Mouse (Mus musculus) embryonic facial prominence, embryonic 10.5 days (tissue): Measurements from ENCODE around the gene Ranbp6. TPM values are rescaled to one million over a fixed set of nuclear protein-coding genes. Genes with fewer than 3 reads are reported as not detected.
A peak's percentile ranks its signal among the peaks of the same experiment; 100 is the strongest.

Experiments used
- DNase-seq: peaks from one replicate; pipeline ENCODE4 v3.0.0-alpha.2; 2017; ENCODE audit warnings: low spot score
- H3K27ac ChIP-seq: fragments of 300-500 bp; sonication (generic); replicated peaks from 2 replicates; pipeline ENCODE4 v1.5.1; 2016; ENCODE audit warnings: mild to moderate bottlenecking
- H3K27me3 ChIP-seq: fragments of 300-500 bp; sonication (generic); replicated peaks from 2 replicates; pipeline ENCODE4 v1.6.1; 2016; ENCODE audit warnings: low read depth, mild to moderate bottlenecking; ENCODE audit not compliant: poor library complexity, severe bottlenecking
- H3K36me3 ChIP-seq: fragments of 300-500 bp; sonication (generic); replicated peaks from 2 replicates; pipeline ENCODE4 v1.6.1; 2016; ENCODE audit warnings: mild to moderate bottlenecking, moderate library complexity
- H3K4me1 ChIP-seq: fragments of 300-500 bp; sonication (generic); 2 replicates; pipeline ENCODE4 v1.6.1; 2016
- H3K4me3 ChIP-seq: fragments of 300-500 bp; sonication (generic); 2 replicates; pipeline ENCODE4 v1.5.1; 2016; ENCODE audit warnings: mild to moderate bottlenecking, moderate library complexity
- H3K9me3 ChIP-seq: fragments of 300-500 bp; sonication (generic); 2 replicates; pipeline ENCODE4 v1.6.1; 2016; ENCODE audit warnings: mild to moderate bottlenecking
- WGBS: fragments of 180-500 bp; shearing (Covaris S2); methylation state at CpG from one replicate; pipeline ENCODE4 v1.1.7; 2016; 5-methylcytosine and 5-hydroxymethylcytosine counted together
- polyA plus RNA-seq: library from polyadenylated mRNA; unstranded; fragments of >200 nt; fragmentation: Nextera tagmentation; extraction: Ambion mirVana; gene quantifications from 2 replicates; pipeline ENCODE4 v1.2.1, GENCODE M21; 2016

Ranbp6 gene
- polyA plus RNA-seq, 1 experiment from 2014 or later = 23.7 TPM

DNA sequence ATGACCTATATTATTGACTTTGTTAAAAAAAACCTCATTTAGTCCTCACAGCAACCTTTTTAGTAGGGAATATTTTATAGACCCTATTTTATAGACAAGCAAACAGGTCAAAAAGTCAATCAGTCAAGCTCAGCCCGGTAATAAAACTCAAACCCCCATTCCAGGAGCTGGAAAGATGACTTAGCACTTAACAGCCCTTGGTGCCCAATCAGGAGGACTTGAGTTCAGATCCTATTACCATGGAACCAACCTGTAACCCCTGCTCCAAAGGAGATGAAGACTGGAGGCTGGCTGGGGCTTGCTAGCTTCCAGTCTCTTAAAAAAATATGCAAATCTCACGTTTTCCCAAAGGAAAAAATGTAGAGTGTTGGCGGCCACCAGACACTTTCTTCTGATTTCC, 8.8 kb downstream of the Ranbp6 start:
- Histone ChIP-seq H3K27ac (no peak overlapping the region), H3K27me3 (no peaks in the 10 kb centered on the region), H3K4me1 (peaks cover 17% of the 10 kb centered on the region), H3K36me3 (peaks cover 8% of the 10 kb centered on the region), H3K4me3 (peak overlapping the region; percentile 83), H3K9me3 (no peaks in the 10 kb centered on the region)
- no peak for DNase-seq
- whole genome bisulfite sequencing = 64% methylated on average over 3 of the region's 3 CpGs

DNA sequence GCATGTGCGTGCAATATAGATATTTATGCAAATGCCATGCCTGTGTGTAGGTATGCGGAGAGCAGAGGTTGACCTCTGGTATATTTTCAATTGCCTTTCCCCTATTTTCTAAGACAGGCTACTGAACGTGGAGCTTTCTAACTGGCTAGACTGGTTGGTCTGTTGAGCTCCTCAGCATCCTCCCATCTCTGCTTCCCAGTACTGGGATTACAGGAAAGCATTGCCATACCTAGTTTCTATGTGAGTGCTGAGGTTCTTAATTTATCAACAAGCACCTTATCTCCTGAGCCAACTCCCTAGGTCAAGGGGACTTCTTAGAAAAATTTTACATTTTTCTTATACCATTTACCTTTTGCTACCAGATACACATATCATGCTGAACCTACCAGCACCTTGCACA, 15.4 kb downstream of the Ranbp6 start:
- Histone ChIP-seq H3K4me3 (no peak overlapping the region), H3K36me3 (peaks cover 7% of the 10 kb centered on the region; the same call in 1 of the 2 replicates), H3K27me3 (no peaks in the 10 kb centered on the region), H3K27ac (no peak overlapping the region), H3K4me1 (peaks cover 3% of the 10 kb centered on the region; the same call in 1 of the 2 replicates), H3K9me3 (no peaks in the 10 kb centered on the region)
- WGBS = 87% methylated on average over 3 of the region's 3 CpGs
- no peak for DNase-seq

DNA sequence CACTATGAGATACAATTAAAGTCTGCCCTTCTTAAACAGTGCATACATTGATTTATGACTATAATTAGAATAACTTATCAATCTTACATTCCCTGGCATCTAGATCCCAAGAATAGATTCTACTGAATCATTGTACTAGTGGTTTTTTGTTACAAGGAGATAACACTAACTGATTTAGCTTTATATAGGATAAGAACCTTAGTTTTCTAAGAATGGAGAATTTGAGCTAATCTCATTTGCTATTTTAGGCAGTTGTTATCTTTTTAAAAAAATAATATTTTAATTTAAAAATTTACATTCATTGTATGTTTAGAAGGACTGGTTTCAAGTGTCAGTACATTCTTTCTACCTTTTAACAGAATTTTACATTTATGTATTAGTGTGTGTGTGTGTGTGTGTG, 24.8 kb downstream of the Ranbp6 start:
- DNase-seq = no peak
- Histone ChIP-seq H3K4me1 (no peaks in the 10 kb centered on the region), H3K4me3 (no peak overlapping the region), H3K27me3 (no peaks in the 10 kb centered on the region), H3K9me3 (no peaks in the 10 kb centered on the region), H3K36me3 (peaks cover 13% of the 10 kb centered on the region), H3K27ac (no peak overlapping the region)

DNA sequence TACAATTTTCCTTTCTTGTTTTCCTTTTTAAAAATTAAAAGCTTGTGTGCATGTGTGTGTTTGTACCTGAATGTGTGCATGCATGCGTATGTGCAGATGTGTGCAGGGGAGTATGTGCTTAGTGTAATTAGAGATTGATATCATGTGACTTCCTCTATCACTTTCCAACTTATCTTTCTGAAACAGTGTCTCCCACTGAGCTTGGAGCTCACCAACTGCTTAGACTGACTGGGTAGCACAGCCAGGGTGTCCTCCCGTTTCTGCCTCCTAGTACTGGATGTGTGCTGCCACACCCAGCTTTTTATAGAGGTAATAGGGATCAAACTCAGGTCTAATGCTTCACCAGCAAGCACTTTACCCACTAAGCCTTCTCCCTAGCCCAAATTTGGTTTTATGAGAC, 29.9 kb downstream of the Ranbp6 start:
- 89% methylated on average over 2 of the region's 2 CpGs for WGBS
- no peaks in the 10 kb centered on the region for H3K9me3 ChIP-seq
- no peaks in the 10 kb centered on the region for H3K4me1 ChIP-seq

More for the DNA sequence above, 29.9 kb downstream of the Ranbp6 start:
- H3K4me3 ChIP-seq = no peak overlapping the region
- H3K36me3 ChIP-seq = peaks cover 18% of the 10 kb centered on the region
- no peak for DNase-seq
- no peak overlapping the region for H3K27ac ChIP-seq
- no peaks in the 10 kb centered on the region for H3K27me3 ChIP-seq

Other genes starting within 250 kb of the Ranbp6 start
- gene Ermp1, start 164.6 kb downstream of the Ranbp6 start, polyA plus RNA-seq = 16.9 and 17.7 TPM in 2 replicates
- 0.21 and 0.50 TPM in 2 replicates for gene Mlana, start 115.2 kb downstream of the Ranbp6 start, polyA plus RNA-seq
- gene 9930021J03Rik, start 7.0 kb downstream of the Ranbp6 start, polyA plus RNA-seq = 3.8 and 4.0 TPM in 2 replicates
- gene Il33, start 112.1 kb upstream of the Ranbp6 start, polyA plus RNA-seq = 0.27 and 0.52 TPM in 2 replicates
- gene Trpd52l3, start 190.8 kb upstream of the Ranbp6 start, polyA plus RNA-seq = not detected in 2 replicates
- gene Uhrf2, start 217.5 kb upstream of the Ranbp6 start, polyA plus RNA-seq = 84.7 and 85.7 TPM in 2 replicates